Mouse (Mus musculus): ENCODE results near the gene Gm10681.
"Not testable (repeated sequence)": the region's sequence is repeated elsewhere in the genome, so short reads cannot be mapped to it uniquely, and the experiment has no call there.

The Gm10681 gene

DNA sequence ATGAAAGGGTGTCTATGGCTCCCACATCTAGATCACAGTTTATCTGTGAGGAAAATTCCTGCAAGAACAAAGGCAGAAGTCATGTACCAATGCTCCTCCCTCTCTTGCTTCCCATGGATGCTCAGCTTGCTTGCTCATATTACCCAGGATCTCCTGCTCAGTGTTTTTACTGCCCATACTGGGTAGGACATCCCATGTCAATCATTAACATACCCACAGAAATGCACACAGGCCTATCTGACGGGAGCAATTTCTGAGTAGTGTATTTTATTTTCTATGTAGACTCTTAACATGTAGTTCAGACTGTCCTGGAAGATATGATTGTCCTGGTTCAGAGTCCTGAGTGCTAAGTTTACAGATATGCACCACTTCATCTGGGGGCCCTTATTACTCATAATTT, 64.1 kb downstream of the Gm10681 start:
- POLR2A ChIA-PET, CTCF ChIA-PET: not testable (repeated sequence)

DNA sequence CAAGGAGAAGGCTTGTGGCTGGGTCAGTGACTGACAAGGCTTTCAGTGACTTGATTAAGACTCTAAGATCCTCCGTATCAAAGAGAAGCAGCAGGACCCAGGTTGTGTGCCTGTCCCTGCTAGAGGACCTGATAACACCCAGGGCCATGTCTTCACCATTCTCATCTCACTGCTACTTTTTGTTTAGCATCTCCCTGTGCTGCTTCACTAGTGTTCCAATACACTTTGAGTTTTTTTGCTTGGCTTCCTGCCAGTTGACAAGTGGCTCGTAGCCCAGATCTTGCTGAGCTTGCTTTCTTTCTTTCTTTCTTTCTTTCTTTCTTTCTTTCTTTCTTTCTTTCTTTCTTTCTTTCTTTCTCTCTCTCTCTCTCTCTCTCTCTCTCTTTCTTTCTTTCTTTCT, 65.8 kb downstream of the Gm10681 start:
- CTCF ChIA-PET, POLR2A ChIA-PET: not testable (repeated sequence)

DNA sequence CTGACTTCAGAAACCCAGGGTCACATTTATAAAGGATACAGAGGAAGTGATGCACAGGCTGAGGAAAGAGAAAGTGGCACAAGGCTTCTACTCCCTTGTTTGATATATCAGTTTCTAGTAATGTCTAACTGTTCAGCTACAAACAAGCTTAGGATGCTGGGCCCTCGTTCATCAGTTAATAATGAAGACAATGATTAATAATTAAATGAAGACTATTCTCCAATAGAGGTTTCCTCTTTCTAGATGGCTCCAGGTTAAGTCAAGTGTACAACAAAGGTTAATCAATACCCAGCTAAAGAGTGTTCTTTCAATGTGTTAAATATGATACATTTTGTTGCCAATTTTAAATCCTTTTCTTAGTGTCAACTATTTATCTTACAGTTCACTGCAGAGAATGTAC, 78.2 kb downstream of the Gm10681 start, which contains the start of gene Hsd3b4:
Hsd3b4 (minus strand) TSS at position 101 of the 400 bp plus-strand sequence.
- CTCF ChIA-PET, POLR2A ChIA-PET: not testable (repeated sequence)

DNA sequence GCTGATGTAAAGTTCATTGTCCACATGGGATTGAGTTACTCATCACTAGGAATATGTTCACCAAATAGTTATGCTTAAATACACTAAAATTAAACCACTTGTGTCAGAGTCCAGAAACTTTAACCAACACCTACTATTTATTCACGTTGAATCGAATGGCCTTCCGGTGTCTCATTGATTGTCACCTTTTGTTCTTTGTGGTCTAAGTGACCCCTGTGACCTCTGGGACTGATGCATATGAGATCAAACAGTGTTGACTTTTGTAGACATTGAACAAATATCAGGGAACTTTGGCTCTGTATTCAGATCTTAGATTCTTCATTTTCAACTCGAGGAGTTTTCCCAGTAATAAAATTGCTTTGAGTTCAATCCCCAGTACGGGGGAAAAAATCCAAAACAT, 81.4 kb downstream of the Gm10681 start:
- CTCF ChIA-PET, POLR2A ChIA-PET: not testable (repeated sequence)
